Mouse (Mus musculus) forebrain, embryonic 13.5 days (tissue): ENCODE data around the gene Tchh. TPM values are rescaled to one million over a fixed set of nuclear protein-coding genes. Genes with fewer than 3 reads are reported as not detected.
"Not testable (repeated sequence)": the region's sequence is repeated elsewhere in the genome, so short reads cannot be mapped to it uniquely, and the experiment has no call there.

Experiments used
- ATAC-seq: fragments of 200-750 bp; cut with Nextera tagmentation; 2 replicates; pipeline ENCODE4 v1.8.0; 2017
- H3K27ac ChIP-seq: fragments of 300-500 bp; sonication (generic); 2 replicates; pipeline ENCODE4 v1.5.1; 2015; ENCODE audit warnings: inconsistent platforms, mild to moderate bottlenecking, moderate library complexity
- H3K27me3 ChIP-seq: fragments of 300-500 bp; sonication (generic); 2 replicates; pipeline ENCODE4 v1.6.1; 2015; ENCODE audit warnings: mild to moderate bottlenecking, inconsistent platforms
- H3K36me3 ChIP-seq: fragments of 300-500 bp; sonication (generic); 2 replicates; pipeline ENCODE4 v1.6.1; 2015; ENCODE audit warnings: mild to moderate bottlenecking, inconsistent platforms; ENCODE audit not compliant: poor library complexity, severe bottlenecking
- H3K4me1 ChIP-seq: fragments of 300-500 bp; sonication (generic); 2 replicates; pipeline ENCODE4 v1.6.1; 2015; ENCODE audit warnings: inconsistent platforms
- H3K4me2 ChIP-seq: fragments of 300-500 bp; sonication (generic); 2 replicates; pipeline ENCODE4 v1.6.1; 2015; ENCODE audit warnings: inconsistent platforms, mild to moderate bottlenecking, moderate library complexity
- H3K4me3 ChIP-seq: fragments of 300-500 bp; sonication (generic); 2 replicates; pipeline ENCODE4 v1.5.1; 2015; ENCODE audit warnings: mild to moderate bottlenecking, inconsistent platforms
- H3K9ac ChIP-seq: fragments of 300-500 bp; sonication (generic); 2 replicates; pipeline ENCODE4 v1.6.1; 2015; ENCODE audit warnings: mild to moderate bottlenecking, inconsistent platforms
- H3K9me3 ChIP-seq: fragments of 300-500 bp; sonication (generic); replicated peaks from 2 replicates; pipeline ENCODE4 v1.6.1; 2016; ENCODE audit warnings: inconsistent platforms
- WGBS: fragments of 180-500 bp; shearing (Covaris S2); methylation state at CpG from one replicate; pipeline ENCODE4 v1.1.7; 2015; 5-methylcytosine and 5-hydroxymethylcytosine counted together
- polyA plus RNA-seq: library from polyadenylated mRNA; unstranded; fragments of >200 nt; fragmentation: Nextera tagmentation; extraction: Ambion mirVana; gene quantifications from 2 replicates; pipeline ENCODE4 v1.2.1, GENCODE M21; 2015

Tchh gene
- 0.37 and 0.53 TPM in 2 replicates for polyA plus RNA-seq

GRCm38 (mm10) chr3:93442030-93442429 lies at the start of gene Tchh:
Gene Tchh, plus strand, starts transcription at chr3:93442330.
- Histone ChIP-seq H3K36me3 (no peaks in the 10 kb centered on the region), H3K4me3 (peak within 1 kb of the TSS; percentile 56), H3K4me2 (peak within 1 kb of the TSS; percentile 93), H3K9me3 (no peaks in the 10 kb centered on the region), H3K27ac (no peak within 1 kb of the TSS), H3K4me1 (peaks cover 19% of the 10 kb centered on the region), H3K27me3 (peaks cover 47% of the 10 kb centered on the region), H3K9ac (no peak within 1 kb of the TSS)
- ATAC-seq = no peak
- WGBS = 77% methylated on average over 1 of the region's 1 CpGs

GRCm38 (mm10) chr3:93393366-93393765 lies 48.8 kb upstream of the Tchh start, which contains the start of gene Rptn:
Gene Rptn, plus strand, starts transcription at chr3:93393699.
- H3K27ac ChIP-seq = no peak within 1 kb of the TSS
- H3K4me3 ChIP-seq = no peak within 1 kb of the TSS
- H3K9me3 ChIP-seq = no peaks in the 10 kb centered on the region
- WGBS = 73% methylated on average over 2 of the region's 2 CpGs
- no peaks in the 10 kb centered on the region for H3K36me3 ChIP-seq
- no peaks in the 10 kb centered on the region for H3K27me3 ChIP-seq
- no peak within 1 kb of the TSS for H3K4me2 ChIP-seq
- H3K4me1 ChIP-seq = no peaks in the 10 kb centered on the region
- H3K9ac ChIP-seq = no peak within 1 kb of the TSS
- ATAC-seq = no peak

DNA sequence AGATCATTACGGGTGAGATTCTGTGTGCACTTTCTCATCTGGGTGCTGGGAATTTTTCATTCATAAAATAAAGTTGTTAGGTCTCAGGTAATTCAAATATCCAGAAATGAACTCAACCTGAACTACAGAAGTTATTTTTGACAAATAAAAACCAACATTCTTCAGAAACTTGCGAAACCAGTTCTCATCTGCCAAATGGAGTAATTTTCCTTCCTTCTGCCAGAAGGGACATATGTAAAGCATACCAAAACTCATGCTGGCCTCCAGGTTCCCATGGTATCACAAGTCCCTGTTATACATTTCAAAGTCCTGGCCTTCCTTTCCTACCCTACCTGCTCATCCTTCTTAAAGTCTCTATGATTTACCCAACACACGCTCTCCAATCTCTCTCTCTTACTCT lies 38.2 kb upstream of the Tchh start:
- no peak for ATAC-seq
- Histone ChIP-seq H3K9me3 (no peaks in the 10 kb centered on the region), H3K4me1 (no peaks in the 10 kb centered on the region), H3K4me2 (no peak overlapping the region), H3K9ac (no peak overlapping the region), H3K36me3 (no peaks in the 10 kb centered on the region), H3K4me3 (no peak overlapping the region), H3K27me3 (no peaks in the 10 kb centered on the region), H3K27ac (no peak overlapping the region)
- WGBS = 91% methylated on average over 3 of the region's 3 CpGs

GRCm38 (mm10) chr3:93406992-93407391 lies 35.1 kb upstream of the Tchh start:
- H3K27me3 ChIP-seq = no peaks in the 10 kb centered on the region
- WGBS = 26% methylated on average over 5 of the region's 5 CpGs
- H3K36me3 ChIP-seq = no peaks in the 10 kb centered on the region
- no peak overlapping the region for H3K4me3 ChIP-seq
- H3K4me2 ChIP-seq = no peak overlapping the region
- H3K27ac ChIP-seq = no peak overlapping the region
- no peaks in the 10 kb centered on the region for H3K9me3 ChIP-seq
- no peaks in the 10 kb centered on the region for H3K4me1 ChIP-seq
- 0 out of 2 replicates have a peak, but pooled peaks have one; percentile 45 for ATAC-seq
- no peak overlapping the region for H3K9ac ChIP-seq

GRCm38 (mm10) chr3:93411905-93412304 lies 30.2 kb upstream of the Tchh start:
- no peaks in the 10 kb centered on the region for H3K27me3 ChIP-seq
- no peak overlapping the region for H3K27ac ChIP-seq
- H3K9me3 ChIP-seq = no peaks in the 10 kb centered on the region
- H3K4me3 ChIP-seq = no peak overlapping the region
- WGBS = 5% methylated on average over 2 of the region's 2 CpGs
- H3K9ac ChIP-seq = no peak overlapping the region
- H3K36me3 ChIP-seq = no peaks in the 10 kb centered on the region
- H3K4me2 ChIP-seq = no peak overlapping the region
- ATAC-seq = no peak
- H3K4me1 ChIP-seq = no peaks in the 10 kb centered on the region

DNA sequence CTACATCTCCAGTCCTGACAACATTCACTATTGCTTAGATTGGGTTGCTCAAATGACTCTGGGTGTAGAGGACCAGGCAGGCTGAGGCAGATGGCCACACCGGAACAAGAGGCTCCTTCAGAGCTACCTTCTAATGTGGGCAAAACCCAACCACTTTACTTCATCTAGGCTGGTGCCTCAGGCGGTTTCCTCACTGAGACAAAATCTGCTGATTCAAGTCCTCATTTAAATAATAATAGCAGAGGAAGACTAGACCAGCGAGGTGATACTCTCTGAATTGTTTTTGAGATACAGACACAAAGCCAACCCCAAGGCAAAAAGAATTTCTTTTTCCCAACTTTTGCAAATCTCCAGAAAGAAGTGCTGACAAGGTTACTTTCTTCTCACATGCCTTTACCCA lies 10.5 kb upstream of the Tchh start:
- H3K9me3 ChIP-seq = no peaks in the 10 kb centered on the region
- 43% methylated on average over 3 of the region's 3 CpGs for WGBS
- H3K36me3 ChIP-seq = no peaks in the 10 kb centered on the region
- H3K27ac ChIP-seq = no peak overlapping the region
- no peaks in the 10 kb centered on the region for H3K27me3 ChIP-seq
- no peak for ATAC-seq
- H3K4me1 ChIP-seq = no peaks in the 10 kb centered on the region
- no peak overlapping the region for H3K9ac ChIP-seq
- no peak overlapping the region for H3K4me2 ChIP-seq
- no peak overlapping the region for H3K4me3 ChIP-seq

GRCm38 (mm10) chr3:93443501-93444101 lies 1.5 kb downstream of the Tchh start:
- Histone ChIP-seq H3K36me3 (no peaks in the 10 kb centered on the region), H3K4me2 (peak overlapping the region; percentile 93), H3K4me3 (peak overlapping the region; percentile 56), H3K9me3 (no peaks in the 10 kb centered on the region), H3K27ac (no peak overlapping the region), H3K27me3 (peaks cover 54% of the 10 kb centered on the region), H3K9ac (peak overlapping the region; percentile 52), H3K4me1 (peaks cover 25% of the 10 kb centered on the region)
- ATAC-seq = no peak
- under 1% methylated on average over 38 of the region's 38 CpGs for WGBS

- Histone ChIP-seq H3K9me3 (no peaks in the 10 kb centered on the region), H3K27ac (peak overlapping the region; percentile 48), H3K4me1 (peaks cover 25% of the 10 kb centered on the region), H3K27me3 (peaks cover 58% of the 10 kb centered on the region), H3K9ac (peak overlapping the region; percentile 62), H3K4me2 (peak overlapping the region; percentile 93), H3K36me3 (no peaks in the 10 kb centered on the region), H3K4me3 (peak overlapping the region; percentile 56)
- WGBS = under 1% methylated on average over 55 of the region's 56 CpGs
- ATAC-seq = peak; percentile 82
These were observed 2.4 kb downstream of the Tchh start for GRCm38 (mm10) chr3:93444343-93445164.

- ATAC-seq = peak; percentile 8; the same call in 1 of the 2 replicates
- peak overlapping the region; percentile 93 for H3K4me2 ChIP-seq
- H3K4me1 ChIP-seq = peaks cover 25% of the 10 kb centered on the region
- no peaks in the 10 kb centered on the region for H3K9me3 ChIP-seq
- H3K27ac ChIP-seq = no peak overlapping the region
- H3K27me3 ChIP-seq = peaks cover 64% of the 10 kb centered on the region
- peak overlapping the region; percentile 62 for H3K9ac ChIP-seq
- under 1% methylated on average over 36 of the region's 36 CpGs for WGBS
- no peaks in the 10 kb centered on the region for H3K36me3 ChIP-seq
- peak overlapping the region; percentile 56 for H3K4me3 ChIP-seq
These were observed 3.1 kb downstream of the Tchh start for GRCm38 (mm10) chr3:93445165-93445705.

DNA sequence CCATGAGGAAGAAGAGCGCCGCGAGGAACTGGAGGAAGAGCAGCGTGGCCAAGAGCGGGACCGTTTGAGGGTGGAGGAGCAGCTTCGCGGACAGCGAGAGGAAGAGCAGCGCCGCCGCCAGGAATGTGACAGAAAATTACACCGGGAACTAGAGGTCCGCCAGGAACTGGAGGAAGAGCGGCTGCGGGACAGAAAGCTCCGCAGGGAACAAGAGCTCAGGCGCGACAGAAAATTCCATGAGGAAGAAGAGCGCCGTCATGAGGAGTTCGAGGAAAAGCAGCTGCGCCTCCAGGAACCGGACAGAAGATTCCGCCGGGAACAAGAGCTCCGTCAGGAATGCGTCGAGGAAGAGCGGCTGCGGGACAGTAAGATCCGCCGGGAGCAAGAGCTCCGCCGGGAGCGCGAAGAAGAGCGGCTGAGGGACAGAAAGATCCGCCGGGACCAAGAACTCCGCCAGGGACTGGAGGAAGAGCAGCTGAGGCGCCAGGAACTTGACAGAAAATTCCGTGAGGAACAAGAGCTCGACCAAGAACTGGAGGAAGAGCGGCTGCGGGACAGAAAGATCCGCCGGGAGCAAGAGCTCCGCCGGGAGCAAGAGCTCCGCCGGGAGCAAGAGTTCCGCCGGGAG lies 4.1 kb downstream of the Tchh start:
- ATAC-seq = no peak
- H3K4me1 ChIP-seq = peaks cover 25% of the 10 kb centered on the region
- no peaks in the 10 kb centered on the region for H3K36me3 ChIP-seq
- H3K27ac ChIP-seq = no peak overlapping the region
- peaks cover 56% of the 10 kb centered on the region for H3K27me3 ChIP-seq
- WGBS = under 1% methylated on average over 54 of the region's 54 CpGs
- H3K4me2 ChIP-seq = peak overlapping the region; percentile 93
- no peaks in the 10 kb centered on the region for H3K9me3 ChIP-seq
- peak overlapping the region; percentile 56 for H3K4me3 ChIP-seq
- H3K9ac ChIP-seq = peak overlapping the region; percentile 56

DNA sequence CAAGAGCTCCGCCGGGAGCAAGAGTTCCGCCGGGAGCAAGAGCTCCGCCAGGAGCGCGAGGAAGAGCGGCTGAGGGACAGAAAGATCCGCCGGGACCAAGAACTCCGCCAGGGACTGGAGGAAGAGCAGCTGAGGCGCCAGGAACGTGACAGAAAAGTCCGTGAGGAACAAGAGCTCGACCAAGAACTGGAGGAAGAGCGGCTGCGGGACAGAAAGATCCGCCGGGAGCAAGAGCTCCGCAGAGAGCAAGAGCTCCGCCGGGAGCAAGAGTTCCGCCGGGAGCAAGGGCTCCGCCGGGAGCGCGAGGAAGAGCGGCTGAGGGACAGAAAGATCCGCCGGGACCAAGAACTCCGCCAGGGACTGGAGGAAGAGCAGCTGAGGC lies 4.6 kb downstream of the Tchh start:
- H3K27me3 ChIP-seq = peaks cover 57% of the 10 kb centered on the region

More for the DNA sequence above, 4.6 kb downstream of the Tchh start:
- H3K27ac ChIP-seq, H3K36me3 ChIP-seq, ATAC-seq, H3K9me3 ChIP-seq: not testable (repeated sequence)
- Histone ChIP-seq H3K4me1 (peaks cover 25% of the 10 kb centered on the region), H3K9ac (peak overlapping the region; percentile 56), H3K4me2 (peak overlapping the region; percentile 93), H3K4me3 (peak overlapping the region; percentile 56)
- under 1% methylated on average over 32 of the region's 32 CpGs for WGBS
